Mouse (Mus musculus): ENCODE results near the gene Kcnj5. TPM values are rescaled to one million over a fixed set of nuclear protein-coding genes. Genes with fewer than 3 reads are reported as not detected.

Kcnj5 gene
- polyA plus RNA-seq, 1 experiment from 2014 or later, result 0.08 TPM

- H3K4me3 ChIP-seq (replicated peaks), result no peak overlapping the region
- H3K9me3 ChIP-seq, result no peaks in the 10 kb centered on the region
- no peak overlapping the region for H3K27ac ChIP-seq
- WGBS, result 67% methylated on average over 3 of the region's 3 CpGs
- no peaks in the 10 kb centered on the region for H3K27me3 ChIP-seq (replicated peaks)
- H3K9ac ChIP-seq, result no peak overlapping the region
- no peaks in the 10 kb centered on the region for H3K4me1 ChIP-seq
- no peak overlapping the region for H3K4me2 ChIP-seq
- no peaks in the 10 kb centered on the region for H3K36me3 ChIP-seq
- ATAC-seq (ENCODE audit: insufficient read depth, low FRiP score, low read depth), result no peak
Measured at GRCm38 (mm10) chr9:32314071-32314470, 30.1 kb downstream of the Kcnj5 start.

- no peak overlapping the region for H3K4me3 ChIP-seq (replicated peaks)
- 47% methylated on average over 4 of the region's 4 CpGs for WGBS
- no peak overlapping the region for H3K27ac ChIP-seq
- H3K9me3 ChIP-seq, result no peaks in the 10 kb centered on the region
- H3K36me3 ChIP-seq, result no peaks in the 10 kb centered on the region
- ATAC-seq (ENCODE audit: insufficient read depth, low FRiP score, low read depth), result no peak
- no peak overlapping the region for H3K9ac ChIP-seq
- H3K27me3 ChIP-seq (replicated peaks), result no peaks in the 10 kb centered on the region
- peak overlapping the region; percentile 19; the same call in 1 of the 2 replicates for H3K4me2 ChIP-seq
- H3K4me1 ChIP-seq, result no peaks in the 10 kb centered on the region
Measured at GRCm38 (mm10) chr9:32312208-32312607, 31.9 kb downstream of the Kcnj5 start.

- 27% methylated on average over 14 of the region's 14 CpGs for WGBS
- Histone ChIP-seq H3K4me2 (peak overlapping the region; percentile 19; the same call in 1 of the 2 replicates), H3K9me3 (no peaks in the 10 kb centered on the region), H3K36me3 (no peaks in the 10 kb centered on the region), H3K4me3 (replicated peaks) (no peak overlapping the region), H3K27ac (no peak overlapping the region), H3K9ac (no peak overlapping the region), H3K4me1 (no peaks in the 10 kb centered on the region), H3K27me3 (replicated peaks) (no peaks in the 10 kb centered on the region)
- ATAC-seq (ENCODE audit: insufficient read depth, low FRiP score, low read depth), result 0 out of 2 replicates have a peak, but pooled peaks have one; percentile 27
Measured at GRCm38 (mm10) chr9:32311786-32312185, 32.4 kb downstream of the Kcnj5 start.

- H3K4me2 ChIP-seq, result no peak overlapping the region
- WGBS, result 71% methylated on average over 13 of the region's 13 CpGs
- H3K4me3 ChIP-seq (replicated peaks), result no peak overlapping the region
- H3K9ac ChIP-seq, result no peak overlapping the region
- ATAC-seq (ENCODE audit: insufficient read depth, low FRiP score, low read depth), result no peak; the same call in 1 of the 2 replicates
- H3K4me1 ChIP-seq, result no peaks in the 10 kb centered on the region
- no peaks in the 10 kb centered on the region for H3K27me3 ChIP-seq (replicated peaks)
- H3K27ac ChIP-seq, result no peak overlapping the region
- H3K9me3 ChIP-seq, result no peaks in the 10 kb centered on the region
- H3K36me3 ChIP-seq, result no peaks in the 10 kb centered on the region
Measured at GRCm38 (mm10) chr9:32302501-32303150, 41.5 kb downstream of the Kcnj5 start.

- Histone ChIP-seq H3K4me2 (no peak overlapping the region), H3K36me3 (no peaks in the 10 kb centered on the region), H3K4me3 (replicated peaks) (no peak overlapping the region), H3K9ac (no peak overlapping the region), H3K27ac (no peak overlapping the region), H3K9me3 (no peaks in the 10 kb centered on the region), H3K4me1 (no peaks in the 10 kb centered on the region), H3K27me3 (replicated peaks) (no peaks in the 10 kb centered on the region)
- WGBS, result 89% methylated on average over 9 of the region's 9 CpGs
- ATAC-seq (ENCODE audit: insufficient read depth, low FRiP score, low read depth), result no peak
Measured at GRCm38 (mm10) chr9:32295061-32295800, 48.9 kb downstream of the Kcnj5 start.

GRCm38 (mm10) chr9:32292686-32293085 is 51.5 kb downstream of the Kcnj5 start:
- Histone ChIP-seq H3K4me2 (no peak overlapping the region), H3K9ac (no peak overlapping the region), H3K27me3 (replicated peaks) (no peaks in the 10 kb centered on the region), H3K9me3 (no peaks in the 10 kb centered on the region), H3K4me1 (no peaks in the 10 kb centered on the region), H3K4me3 (replicated peaks) (no peak overlapping the region), H3K27ac (no peak overlapping the region), H3K36me3 (no peaks in the 10 kb centered on the region)
- no peak for ATAC-seq (ENCODE audit: insufficient read depth, low FRiP score, low read depth)
- 26% methylated on average over 5 of the region's 5 CpGs for WGBS

- Histone ChIP-seq H3K4me2 (no peak overlapping the region), H3K4me1 (no peaks in the 10 kb centered on the region), H3K9ac (no peak overlapping the region), H3K36me3 (no peaks in the 10 kb centered on the region), H3K27me3 (replicated peaks) (no peaks in the 10 kb centered on the region), H3K27ac (no peak overlapping the region), H3K4me3 (replicated peaks) (no peak overlapping the region), H3K9me3 (no peaks in the 10 kb centered on the region)
- peak; percentile 27; the same call in 1 of the 2 replicates for ATAC-seq (ENCODE audit: insufficient read depth, low FRiP score, low read depth)
- WGBS, result 38% methylated on average over 7 of the region's 7 CpGs
Measured at GRCm38 (mm10) chr9:32291618-32292017, 52.5 kb downstream of the Kcnj5 start.

GRCm38 (mm10) chr9:32283591-32283990 is 60.6 kb downstream of the Kcnj5 start:
- Histone ChIP-seq H3K27ac (no peak overlapping the region), H3K4me2 (no peak overlapping the region)
- no peak for ATAC-seq (ENCODE audit: insufficient read depth, low FRiP score, low read depth)

GRCm38 (mm10) chr9:32280456-32280855 is 63.7 kb downstream of the Kcnj5 start:
- Histone ChIP-seq H3K4me2 (no peak overlapping the region), H3K27me3 (replicated peaks) (no peaks in the 10 kb centered on the region), H3K4me3 (replicated peaks) (no peak overlapping the region), H3K4me1 (no peaks in the 10 kb centered on the region), H3K27ac (no peak overlapping the region), H3K9ac (no peak overlapping the region), H3K9me3 (no peaks in the 10 kb centered on the region), H3K36me3 (no peaks in the 10 kb centered on the region)
- WGBS, result 75% methylated on average over 5 of the region's 5 CpGs
- no peak for ATAC-seq (ENCODE audit: insufficient read depth, low FRiP score, low read depth)

More at GRCm38 (mm10) chr9:32283591-32283990, 60.6 kb downstream of the Kcnj5 start:
- H3K9ac ChIP-seq, result no peak overlapping the region
- 83% methylated on average over 5 of the region's 5 CpGs for WGBS
- H3K27me3 ChIP-seq (replicated peaks), result no peaks in the 10 kb centered on the region
- no peaks in the 10 kb centered on the region for H3K36me3 ChIP-seq
- no peak overlapping the region for H3K4me3 ChIP-seq (replicated peaks)
- H3K9me3 ChIP-seq, result no peaks in the 10 kb centered on the region
- no peaks in the 10 kb centered on the region for H3K4me1 ChIP-seq

GRCm38 (mm10) chr9:32279789-32280188 is 64.4 kb downstream of the Kcnj5 start:
- Histone ChIP-seq H3K9me3 (no peaks in the 10 kb centered on the region), H3K4me1 (no peaks in the 10 kb centered on the region), H3K36me3 (no peaks in the 10 kb centered on the region), H3K4me3 (replicated peaks) (no peak overlapping the region), H3K27me3 (replicated peaks) (no peaks in the 10 kb centered on the region), H3K4me2 (no peak overlapping the region), H3K9ac (no peak overlapping the region), H3K27ac (no peak overlapping the region)
- ATAC-seq (ENCODE audit: insufficient read depth, low FRiP score, low read depth), result no peak
- 58% methylated on average over 3 of the region's 3 CpGs for WGBS

GRCm38 (mm10) chr9:32278052-32278451 is 66.1 kb downstream of the Kcnj5 start:
- Histone ChIP-seq H3K36me3 (no peaks in the 10 kb centered on the region), H3K27ac (no peak overlapping the region), H3K4me1 (no peaks in the 10 kb centered on the region), H3K27me3 (replicated peaks) (no peaks in the 10 kb centered on the region), H3K9ac (no peak overlapping the region), H3K4me3 (replicated peaks) (no peak overlapping the region), H3K9me3 (no peaks in the 10 kb centered on the region), H3K4me2 (no peak overlapping the region)
- ATAC-seq (ENCODE audit: insufficient read depth, low FRiP score, low read depth), result no peak
- 83% methylated on average over 5 of the region's 5 CpGs for WGBS

GRCm38 (mm10) chr9:32271896-32272444 is 72.2 kb downstream of the Kcnj5 start:
- H3K9me3 ChIP-seq, result no peaks in the 10 kb centered on the region
- no peaks in the 10 kb centered on the region for H3K4me1 ChIP-seq
- 0 out of 2 replicates have a peak, but pooled peaks have one; percentile 43 for ATAC-seq (ENCODE audit: insufficient read depth, low FRiP score, low read depth)
- no peaks in the 10 kb centered on the region for H3K27me3 ChIP-seq (replicated peaks)
- no peak overlapping the region for H3K9ac ChIP-seq
- WGBS, result 14% methylated on average over 5 of the region's 5 CpGs
- H3K4me3 ChIP-seq (replicated peaks), result no peak overlapping the region
- no peaks in the 10 kb centered on the region for H3K36me3 ChIP-seq
- no peak overlapping the region for H3K27ac ChIP-seq
- no peak overlapping the region for H3K4me2 ChIP-seq

Measured in stomach, embryonic 15.5 days (tissue).